Mouse (Mus musculus): ENCODE measurements around the gene Fbxl3. TPM values are rescaled to one million over a fixed set of nuclear protein-coding genes. Genes with fewer than 3 reads are reported as not detected.
A peak's percentile ranks its signal among the peaks of the same experiment; 100 is the strongest.

The Fbxl3 gene
- total and polyA plus RNA-seq, 3 experiments = 12.0 to 101 (median 50.8) TPM

DNA sequence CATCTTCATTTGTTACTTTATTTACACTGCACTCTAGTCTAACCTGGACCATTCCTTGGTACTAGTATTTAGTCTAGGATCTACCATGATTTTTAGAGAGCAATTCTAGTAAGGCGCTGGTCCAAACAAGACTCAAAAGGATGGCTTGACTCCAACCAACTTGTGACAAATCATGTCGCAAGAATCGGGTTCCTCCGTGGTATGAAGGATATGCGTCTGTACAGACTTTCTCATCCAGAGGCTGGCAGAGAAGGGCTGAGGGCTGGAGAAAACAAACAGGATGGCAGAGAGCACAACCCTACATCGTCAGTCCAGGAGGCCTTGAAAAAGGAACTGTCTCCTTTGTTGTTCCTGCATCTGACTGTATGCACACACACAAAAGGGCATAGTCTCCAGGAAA, 2.7 kb downstream of the Fbxl3 start:
- Histone ChIP-seq H3K4me3 (ENCODE audit: low read depth, low read length) (no peak overlapping the region), H3K27me3 (ENCODE audit: insufficient read depth, low read length) (no peaks in the 10 kb centered on the region), H3K36me3 (replicated peaks) (peaks cover 52% of the 10 kb centered on the region), H3K9me3 (replicated peaks) (no peaks in the 10 kb centered on the region), H3K4me1 (ENCODE audit: insufficient read depth, low read depth, low read length) (peaks cover 40% of the 10 kb centered on the region)
- no peak for ATAC-seq (ENCODE audit: extremely low read depth, insufficient number of reproducible peaks, low FRiP score, poor library complexity, severe bottlenecking)
- DNase-seq (ENCODE audit: low spot score) = no peak
- TF ChIP-seq GATA1 (IDR thresholded peaks at IDR 0.05; ENCODE audit: borderline replicate concordance, low read length) = no peak
- no peak for TF ChIP-seq CTCF (IDR thresholded peaks at IDR 0.05; ENCODE audit: low read depth, low read length)
- no peak for TF ChIP-seq POLR2AphosphoS5 (IDR thresholded peaks at IDR 0.05; ENCODE audit: insufficient replicate concordance, low read depth, low read length)
- no peak for TF ChIP-seq TAL1 (conservative IDR thresholded peaks at IDR 0.05; ENCODE audit: low read depth, low read length)
- no peak for TF ChIP-seq GATA2 (IDR thresholded peaks at IDR 0.05; ENCODE audit: borderline replicate concordance, low read depth, low read length)

DNA sequence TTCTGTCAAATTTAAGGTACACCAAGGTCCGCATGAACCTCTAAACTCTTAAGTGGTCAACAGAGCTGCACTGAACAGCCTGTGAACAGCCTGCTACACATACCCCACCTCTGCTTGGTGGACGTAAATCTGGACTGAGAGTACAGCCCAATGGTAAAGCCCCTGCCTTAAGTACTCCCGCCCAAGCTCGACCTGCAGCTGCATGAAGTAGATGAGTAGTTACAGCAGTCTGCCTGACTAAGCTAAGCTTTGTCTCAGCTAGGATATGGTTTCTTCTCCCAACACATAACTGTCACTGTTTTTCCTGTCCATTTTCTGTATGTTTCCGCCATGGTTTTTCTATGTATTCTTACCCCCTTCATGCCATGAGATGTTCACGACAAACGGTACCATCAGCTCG, 3.5 kb downstream of the Fbxl3 start:
- Histone ChIP-seq H3K27me3 (ENCODE audit: insufficient read depth, low read length) (no peaks in the 10 kb centered on the region), H3K4me1 (ENCODE audit: insufficient read depth, low read depth, low read length) (peaks cover 36% of the 10 kb centered on the region), H3K4me3 (ENCODE audit: low read depth, low read length) (no peak overlapping the region), H3K36me3 (replicated peaks) (peaks cover 60% of the 10 kb centered on the region), H3K9me3 (replicated peaks) (no peaks in the 10 kb centered on the region)
- DNase-seq (ENCODE audit: low spot score) (no peak), ATAC-seq (ENCODE audit: extremely low read depth, insufficient number of reproducible peaks, low FRiP score, poor library complexity, severe bottlenecking) (no peak)
- TF ChIP-seq CTCF (IDR thresholded peaks at IDR 0.05; ENCODE audit: low read depth, low read length) (no peak), POLR2AphosphoS5 (IDR thresholded peaks at IDR 0.05; ENCODE audit: insufficient replicate concordance, low read depth, low read length) (no peak), GATA1 (IDR thresholded peaks at IDR 0.05; ENCODE audit: borderline replicate concordance, low read length) (no peak), GATA2 (IDR thresholded peaks at IDR 0.05; ENCODE audit: borderline replicate concordance, low read depth, low read length) (no peak), TAL1 (conservative IDR thresholded peaks at IDR 0.05; ENCODE audit: low read depth, low read length) (no peak)

DNA sequence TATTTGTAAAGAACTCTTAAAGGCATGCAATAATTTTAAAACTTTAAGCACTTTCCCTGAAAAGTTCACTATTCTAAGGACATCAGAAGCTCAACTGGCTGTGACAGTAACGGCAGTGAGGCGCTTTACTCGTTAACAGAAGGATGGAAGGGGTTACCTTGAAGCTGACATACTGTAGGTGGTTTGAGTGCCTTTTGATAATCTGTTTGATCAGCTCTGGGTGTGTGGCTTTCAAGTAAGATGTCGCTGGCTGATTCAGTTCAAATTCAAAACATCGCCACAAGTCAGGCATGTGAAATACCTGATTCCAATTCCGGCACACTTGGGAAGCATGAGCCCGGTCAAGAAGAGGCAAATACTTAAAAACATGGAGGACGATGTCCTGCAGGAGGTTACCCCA, 4.3 kb downstream of the Fbxl3 start:
- DNase-seq (ENCODE audit: low spot score) (no peak), ATAC-seq (ENCODE audit: extremely low read depth, insufficient number of reproducible peaks, low FRiP score, poor library complexity, severe bottlenecking) (no peak)
- Histone ChIP-seq H3K36me3 (replicated peaks) (peaks cover 66% of the 10 kb centered on the region), H3K9me3 (replicated peaks) (no peaks in the 10 kb centered on the region), H3K4me1 (ENCODE audit: insufficient read depth, low read depth, low read length) (peaks cover 35% of the 10 kb centered on the region), H3K27me3 (ENCODE audit: insufficient read depth, low read length) (no peaks in the 10 kb centered on the region), H3K4me3 (ENCODE audit: low read depth, low read length) (no peak overlapping the region)
- TF ChIP-seq GATA1 (IDR thresholded peaks at IDR 0.05; ENCODE audit: borderline replicate concordance, low read length) (no peak), GATA2 (IDR thresholded peaks at IDR 0.05; ENCODE audit: borderline replicate concordance, low read depth, low read length) (no peak), TAL1 (conservative IDR thresholded peaks at IDR 0.05; ENCODE audit: low read depth, low read length) (no peak), CTCF (IDR thresholded peaks at IDR 0.05; ENCODE audit: low read depth, low read length) (no peak), POLR2AphosphoS5 (IDR thresholded peaks at IDR 0.05; ENCODE audit: insufficient replicate concordance, low read depth, low read length) (no peak)

DNA sequence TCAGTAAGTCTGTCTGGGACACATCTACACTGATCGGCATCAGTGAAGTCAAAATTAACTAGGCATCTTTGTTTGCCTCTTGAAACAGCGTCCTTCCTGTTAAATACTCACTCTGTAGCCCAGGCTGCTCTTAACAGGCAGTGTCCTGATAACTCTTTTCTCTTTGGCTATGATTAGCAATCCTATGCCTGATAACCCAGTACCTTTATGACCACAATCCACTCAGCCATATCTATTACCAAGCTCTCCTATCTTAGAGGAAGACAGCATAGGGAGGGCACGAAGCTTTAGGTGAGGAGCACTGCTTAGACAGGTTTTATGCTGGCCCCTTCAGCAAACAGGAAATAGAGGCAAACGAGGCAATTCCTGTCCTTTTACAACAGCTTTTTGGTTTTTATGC, 5.7 kb downstream of the Fbxl3 start:
- H3K36me3 ChIP-seq (replicated peaks) = peaks cover 77% of the 10 kb centered on the region

DNA sequence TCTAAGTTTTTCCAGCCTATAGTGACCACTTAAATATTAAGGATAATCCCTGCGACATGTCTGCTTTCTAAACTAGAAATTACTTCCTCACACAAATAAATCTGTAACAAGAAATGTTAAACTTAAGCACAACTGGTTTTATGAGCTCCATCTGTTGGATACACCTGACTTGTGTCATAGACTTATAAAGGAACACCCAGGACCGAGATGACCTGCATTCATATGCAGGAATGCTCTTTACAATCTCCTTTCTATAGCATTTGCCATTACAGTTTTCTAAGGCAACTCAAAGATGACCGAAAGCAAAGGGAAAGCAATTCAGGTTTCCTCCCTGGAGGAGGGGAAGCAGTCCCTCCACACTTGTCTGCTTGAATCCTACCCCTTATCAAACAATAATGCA, 6.1 kb downstream of the Fbxl3 start:
- peaks cover 40% of the 10 kb centered on the region for H3K4me1 ChIP-seq (ENCODE audit: insufficient read depth, low read depth, low read length)
- H3K36me3 ChIP-seq (replicated peaks) = peaks cover 81% of the 10 kb centered on the region
- ATAC-seq (ENCODE audit: extremely low read depth, insufficient number of reproducible peaks, low FRiP score, poor library complexity, severe bottlenecking) (no peak), DNase-seq (ENCODE audit: low spot score) (no peak)
- TF ChIP-seq CTCF (IDR thresholded peaks at IDR 0.05; ENCODE audit: low read depth, low read length) = no peak
- TF ChIP-seq GATA1 (IDR thresholded peaks at IDR 0.05; ENCODE audit: borderline replicate concordance, low read length) = no peak
- no peak for TF ChIP-seq TAL1 (conservative IDR thresholded peaks at IDR 0.05; ENCODE audit: low read depth, low read length)
- TF ChIP-seq POLR2AphosphoS5 (IDR thresholded peaks at IDR 0.05; ENCODE audit: insufficient replicate concordance, low read depth, low read length) = no peak
- no peak for TF ChIP-seq GATA2 (IDR thresholded peaks at IDR 0.05; ENCODE audit: borderline replicate concordance, low read depth, low read length)
- no peaks in the 10 kb centered on the region for H3K9me3 ChIP-seq (replicated peaks)
- H3K27me3 ChIP-seq (ENCODE audit: insufficient read depth, low read length) = no peaks in the 10 kb centered on the region
- no peak overlapping the region for H3K4me3 ChIP-seq (ENCODE audit: low read depth, low read length)

More for the DNA sequence above, 5.7 kb downstream of the Fbxl3 start:
- Histone ChIP-seq H3K4me3 (ENCODE audit: low read depth, low read length) (no peak overlapping the region), H3K4me1 (ENCODE audit: insufficient read depth, low read depth, low read length) (peaks cover 38% of the 10 kb centered on the region), H3K27me3 (ENCODE audit: insufficient read depth, low read length) (no peaks in the 10 kb centered on the region), H3K9me3 (replicated peaks) (no peaks in the 10 kb centered on the region)
- TF ChIP-seq POLR2AphosphoS5 (IDR thresholded peaks at IDR 0.05; ENCODE audit: insufficient replicate concordance, low read depth, low read length) (no peak), TAL1 (conservative IDR thresholded peaks at IDR 0.05; ENCODE audit: low read depth, low read length) (no peak), CTCF (IDR thresholded peaks at IDR 0.05; ENCODE audit: low read depth, low read length) (no peak), GATA1 (IDR thresholded peaks at IDR 0.05; ENCODE audit: borderline replicate concordance, low read length) (no peak), GATA2 (IDR thresholded peaks at IDR 0.05; ENCODE audit: borderline replicate concordance, low read depth, low read length) (no peak)
- DNase-seq (ENCODE audit: low spot score) (no peak), ATAC-seq (ENCODE audit: extremely low read depth, insufficient number of reproducible peaks, low FRiP score, poor library complexity, severe bottlenecking) (no peak)

DNA sequence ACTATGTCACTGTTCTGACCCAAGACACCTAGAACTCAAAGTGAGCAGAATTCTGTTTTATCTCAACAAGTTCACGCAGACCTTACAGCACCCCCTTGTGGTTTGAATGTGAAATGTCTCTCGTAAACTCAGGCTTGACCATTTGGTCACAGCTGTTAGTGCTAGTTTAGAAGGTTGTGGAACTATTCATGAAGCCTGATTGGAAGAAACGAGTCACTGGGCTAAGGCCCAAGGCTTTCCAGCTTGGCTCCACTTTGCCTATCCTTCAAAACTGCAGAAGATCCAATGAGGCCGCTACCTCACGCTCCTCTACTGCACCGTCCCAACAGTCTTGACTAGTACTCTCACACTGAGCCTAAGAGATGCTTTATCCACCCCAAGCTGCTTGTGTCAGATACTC, 10.7 kb downstream of the Fbxl3 start:
- Histone ChIP-seq H3K27me3 (ENCODE audit: insufficient read depth, low read length) (no peaks in the 10 kb centered on the region), H3K4me3 (ENCODE audit: low read depth, low read length) (no peak overlapping the region), H3K4me1 (ENCODE audit: insufficient read depth, low read depth, low read length) (peaks cover 42% of the 10 kb centered on the region), H3K36me3 (replicated peaks) (peaks cover 84% of the 10 kb centered on the region), H3K9me3 (replicated peaks) (no peaks in the 10 kb centered on the region)
- ATAC-seq (ENCODE audit: extremely low read depth, insufficient number of reproducible peaks, low FRiP score, poor library complexity, severe bottlenecking) = no peak
- no peak for DNase-seq (ENCODE audit: low spot score)
- TF ChIP-seq TAL1 (conservative IDR thresholded peaks at IDR 0.05; ENCODE audit: low read depth, low read length) = no peak
- peak; percentile 80 for TF ChIP-seq CTCF (IDR thresholded peaks at IDR 0.05; ENCODE audit: low read depth, low read length)

DNA sequence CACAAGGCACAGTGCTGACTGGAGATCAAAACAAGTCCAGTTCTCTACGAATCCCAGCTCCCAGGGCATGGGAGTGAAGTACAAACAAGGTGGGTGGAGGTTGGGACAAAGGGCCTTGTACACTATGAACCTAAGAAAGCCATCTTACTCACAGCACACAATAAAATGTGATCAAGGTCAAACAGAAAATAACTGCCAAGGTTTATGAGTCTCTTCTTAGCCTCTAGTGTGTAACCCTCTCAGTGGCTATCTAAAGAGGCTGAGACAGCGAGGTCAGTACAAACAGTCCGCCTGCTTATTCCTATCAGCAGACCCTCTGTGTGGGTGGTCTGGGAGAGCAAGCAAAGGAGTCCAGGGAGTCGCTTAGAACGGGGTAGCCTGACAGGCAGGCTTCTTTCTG, 11.5 kb downstream of the Fbxl3 start:
- ATAC-seq (ENCODE audit: extremely low read depth, insufficient number of reproducible peaks, low FRiP score, poor library complexity, severe bottlenecking) (no peak), DNase-seq (ENCODE audit: low spot score) (no peak)
- Histone ChIP-seq H3K4me3 (ENCODE audit: low read depth, low read length) (no peak overlapping the region), H3K9me3 (replicated peaks) (no peaks in the 10 kb centered on the region), H3K36me3 (replicated peaks) (peaks cover 83% of the 10 kb centered on the region), H3K4me1 (ENCODE audit: insufficient read depth, low read depth, low read length) (peaks cover 39% of the 10 kb centered on the region), H3K27me3 (ENCODE audit: insufficient read depth, low read length) (no peaks in the 10 kb centered on the region)
- no peak for TF ChIP-seq POLR2AphosphoS5 (IDR thresholded peaks at IDR 0.05; ENCODE audit: insufficient replicate concordance, low read depth, low read length)
- TF ChIP-seq CTCF (IDR thresholded peaks at IDR 0.05; ENCODE audit: low read depth, low read length) = no peak
- TF ChIP-seq GATA2 (IDR thresholded peaks at IDR 0.05; ENCODE audit: borderline replicate concordance, low read depth, low read length) = no peak
- TF ChIP-seq TAL1 (conservative IDR thresholded peaks at IDR 0.05; ENCODE audit: low read depth, low read length) = no peak
- no peak for TF ChIP-seq GATA1 (IDR thresholded peaks at IDR 0.05; ENCODE audit: borderline replicate concordance, low read length)

Data from G1E (cell line).